Mouse (Mus musculus) spleen, adult 12 weeks (tissue): ENCODE results near the gene Tcf7.

Source experiments
- DNase-seq: peaks from one replicate; pipeline ENCODE4 v3.0.0; 2022; ENCODE audit warnings: low spot score

Tcf7 gene

DNA sequence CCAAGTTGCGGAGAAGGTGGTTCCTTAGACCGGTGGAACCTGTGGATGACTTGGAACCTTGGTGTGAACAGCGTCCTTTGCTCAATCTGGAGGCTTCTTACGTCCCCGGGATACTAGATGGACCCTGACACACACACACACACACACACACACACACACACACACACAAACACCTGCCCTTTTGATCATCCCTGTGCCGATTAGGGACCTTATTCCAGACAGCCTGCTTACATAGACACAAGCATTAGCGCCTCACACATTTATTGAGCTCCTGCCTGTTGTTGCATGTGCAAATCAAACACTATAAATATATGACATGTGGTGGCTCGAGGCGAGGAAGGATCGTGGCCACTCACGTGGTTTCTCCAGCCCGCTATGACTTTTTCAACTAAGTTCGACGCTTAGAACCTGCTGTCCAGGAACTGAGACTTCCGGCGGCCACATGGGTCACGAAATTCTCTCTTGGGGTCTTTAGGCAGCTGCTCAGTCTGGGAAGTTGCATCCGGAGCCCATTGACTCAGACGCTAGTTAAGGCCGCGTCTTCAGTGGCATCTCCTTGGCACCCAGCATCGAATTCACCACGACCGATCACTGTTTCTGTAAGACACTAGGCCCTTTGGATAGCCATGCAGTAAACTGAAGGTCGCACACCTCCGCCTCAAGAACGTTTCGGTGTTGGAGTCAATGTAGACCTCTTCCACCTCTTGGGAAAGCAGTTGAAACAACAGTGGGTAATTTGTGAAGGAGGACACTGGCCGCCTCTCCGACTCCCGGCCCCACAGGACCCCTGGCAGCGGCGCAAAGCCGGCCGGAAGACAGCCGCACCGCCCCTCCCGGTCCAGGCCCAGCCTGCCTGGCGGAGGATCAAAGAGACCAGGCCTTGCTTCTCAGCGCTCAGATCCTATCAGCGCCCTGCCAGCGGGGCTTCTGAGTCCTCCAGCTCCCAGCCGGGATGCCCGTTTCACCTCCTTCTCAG is 1.1 kb upstream of the Tcf7 start:
- DNase-seq: no peak

DNA sequence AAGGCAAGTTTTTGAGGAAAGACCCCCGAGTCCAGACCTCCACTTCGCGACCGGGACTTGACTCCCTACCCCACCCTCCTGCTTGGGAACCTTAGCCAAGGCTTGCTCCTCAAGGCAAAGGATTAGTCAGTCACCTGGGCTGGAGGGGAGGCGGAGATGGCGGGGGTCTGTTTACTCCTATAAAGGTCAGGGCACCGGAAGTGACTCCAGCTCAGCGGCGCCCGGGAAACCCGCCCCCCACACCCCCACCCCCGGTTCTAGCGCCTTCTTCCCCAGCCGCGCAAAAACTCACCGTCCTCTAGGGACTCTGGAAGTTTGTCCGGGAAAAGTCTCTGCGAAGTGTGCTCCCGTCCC is 417 bp downstream of the Tcf7 start:
- no peak for DNase-seq

DNA sequence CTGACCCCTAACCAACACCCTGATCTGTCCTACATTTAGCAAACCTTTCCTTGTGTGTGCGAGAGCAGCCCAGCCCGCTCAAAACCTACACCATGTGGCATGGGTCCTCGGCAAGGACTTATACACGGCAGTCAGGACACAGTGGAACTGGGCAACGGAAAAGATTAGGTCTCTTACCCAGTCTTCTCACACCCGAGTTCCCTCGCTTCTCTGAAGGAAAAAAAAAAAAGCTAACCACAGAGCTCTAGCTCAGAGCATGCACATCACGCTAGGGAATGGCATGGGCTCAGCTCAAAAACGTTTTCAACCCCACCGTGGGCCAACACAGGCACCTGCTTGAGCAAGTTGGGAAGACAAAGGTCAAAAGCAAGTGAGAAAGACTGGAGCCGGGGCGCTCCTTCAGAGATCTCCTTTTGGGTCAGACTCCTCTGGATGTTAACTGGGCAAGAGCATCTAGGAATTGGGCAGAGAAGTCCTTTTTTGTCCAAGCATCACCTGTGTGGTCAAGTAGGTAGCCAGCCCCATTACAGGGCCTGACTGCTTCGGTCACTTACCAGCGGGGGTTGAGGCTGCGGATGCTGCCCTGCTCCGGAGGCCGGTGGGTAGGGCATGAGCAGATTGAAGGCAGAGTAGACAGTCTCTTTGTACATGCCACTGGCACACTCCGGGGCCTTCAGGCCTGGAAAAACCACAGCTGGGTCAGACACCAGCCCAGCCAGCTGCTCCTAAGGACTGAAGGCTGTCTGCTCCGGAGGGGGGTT is 1.1 kb downstream of the Tcf7 start:
- DNase-seq: no peak

- DNase-seq: no peak
Observed at GRCm38 (mm10) chr11:52280566-52281455, 2.0 kb downstream of the Tcf7 start.

DNA sequence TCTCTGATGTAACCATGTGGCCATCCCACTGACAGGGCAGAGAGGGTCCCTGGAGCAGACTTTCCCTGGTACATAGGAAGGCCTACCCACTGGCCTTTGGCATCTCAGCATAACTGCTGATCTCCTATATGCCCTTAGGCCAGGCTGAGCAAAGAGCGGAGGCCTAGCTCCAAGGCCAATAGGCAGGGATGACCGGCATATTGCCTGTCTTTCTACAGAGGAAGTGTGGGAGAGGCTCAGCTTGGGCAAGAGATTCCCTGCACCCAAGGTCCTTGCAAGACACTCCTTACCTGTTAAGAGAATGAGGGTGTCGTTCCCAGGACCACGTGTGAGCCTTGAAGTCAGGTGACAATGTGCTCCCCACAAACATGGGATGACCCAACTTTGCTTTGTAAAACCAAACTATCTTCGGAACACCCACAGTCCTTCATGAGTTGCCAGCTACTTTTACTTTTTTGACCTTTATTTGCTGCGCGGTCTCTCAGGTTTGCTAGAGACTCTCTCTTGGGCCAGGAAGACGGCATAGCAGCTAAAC is 3.1 kb downstream of the Tcf7 start:
- no peak for DNase-seq

GRCm38 (mm10) chr11:52278991-52279390 is 3.8 kb downstream of the Tcf7 start:
- no peak for DNase-seq

- no peak for DNase-seq
Observed at GRCm38 (mm10) chr11:52278164-52278563, 4.7 kb downstream of the Tcf7 start.

DNA sequence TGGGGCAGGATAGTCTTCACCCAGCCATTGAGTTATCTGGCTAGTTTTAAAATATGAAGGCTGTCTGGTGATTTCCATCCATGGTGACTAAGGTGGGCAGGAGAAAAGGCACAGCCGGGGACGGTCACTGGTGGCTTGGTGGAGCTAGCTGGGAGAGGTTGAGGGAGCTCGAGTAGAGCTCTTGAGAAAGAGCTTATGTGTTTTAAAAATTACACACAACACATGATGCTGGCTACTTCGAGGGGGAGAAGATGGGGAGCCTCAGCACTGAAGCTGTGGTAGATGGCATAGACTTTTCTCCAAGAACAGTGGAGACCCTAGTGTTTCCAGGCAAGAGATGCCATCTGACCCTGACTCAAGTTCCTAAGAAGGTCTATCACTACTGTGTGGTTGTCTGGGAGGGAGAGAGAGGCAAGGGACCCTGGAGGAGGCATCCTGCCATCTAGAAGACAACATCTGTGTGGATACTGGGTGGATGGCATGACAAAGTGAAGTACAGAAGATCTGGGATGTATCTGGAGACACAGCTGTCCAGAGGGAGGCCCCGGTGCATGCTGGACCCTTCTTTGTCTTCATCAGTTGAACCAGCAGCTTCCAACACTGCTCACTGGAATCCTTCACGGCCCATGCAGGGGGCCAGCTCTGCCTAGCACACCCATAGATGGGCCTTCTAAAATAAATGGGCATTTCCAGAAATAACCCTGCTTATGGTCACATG is 5.2 kb downstream of the Tcf7 start:
- DNase-seq: no peak

GRCm38 (mm10) chr11:52276961-52277391 is 5.8 kb downstream of the Tcf7 start:
- no peak for DNase-seq

DNA sequence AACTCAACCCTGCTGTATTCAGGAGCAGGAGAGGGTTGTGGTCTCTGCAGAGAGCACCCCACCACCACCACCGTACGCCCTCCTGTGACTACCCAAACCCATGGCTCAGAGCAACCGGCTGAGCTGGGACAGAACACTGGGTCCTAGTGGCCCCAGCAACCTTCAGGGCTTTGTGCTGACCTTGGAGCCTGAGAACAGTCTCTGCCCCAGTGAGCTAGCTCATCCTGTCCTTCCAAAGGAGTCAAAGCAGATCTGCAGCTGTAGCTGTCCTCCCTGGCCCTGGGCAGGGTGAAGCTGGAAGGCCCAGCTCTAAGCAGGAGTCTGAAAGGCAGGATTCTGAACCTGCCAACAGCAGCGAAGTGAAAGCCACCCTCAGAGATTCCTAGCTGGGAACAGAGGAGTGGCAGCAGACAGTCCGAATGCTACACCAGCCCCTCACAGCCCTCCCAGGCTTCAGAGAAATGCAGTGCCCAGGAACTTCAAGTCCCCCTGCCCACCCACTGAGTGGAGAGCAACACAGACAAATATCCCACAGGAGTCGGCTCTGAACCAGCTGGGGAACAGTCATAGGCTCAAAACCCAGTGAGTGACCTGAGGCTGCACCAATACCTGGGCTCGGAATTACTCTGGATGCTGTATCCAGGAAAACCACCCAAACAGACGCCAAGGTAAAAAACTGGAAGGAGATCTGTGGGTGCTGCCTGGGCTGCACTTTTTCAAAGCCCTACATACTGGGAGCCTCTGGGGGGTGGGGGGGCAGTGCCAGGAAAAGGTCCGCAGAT is 6.8 kb downstream of the Tcf7 start:
- no peak for DNase-seq

DNA sequence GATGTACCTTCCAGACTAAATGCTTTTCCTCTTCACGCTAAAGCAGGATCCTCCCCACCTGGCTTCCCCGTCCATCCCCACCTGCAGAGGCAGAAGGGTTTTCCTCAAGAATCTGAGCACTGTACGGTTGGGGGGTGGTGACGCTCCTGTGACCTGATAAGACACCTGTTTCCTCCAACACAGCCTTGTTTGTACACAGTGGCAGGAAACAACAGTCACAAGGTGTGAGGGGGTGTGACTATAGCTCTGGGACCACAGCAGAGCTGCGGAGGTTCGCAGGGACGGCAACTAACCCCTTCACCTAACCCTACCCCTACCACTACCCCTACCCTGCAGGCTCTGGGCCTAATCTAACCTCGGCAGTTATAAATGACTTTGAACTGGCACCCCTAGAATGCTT is 7.4 kb downstream of the Tcf7 start:
- DNase-seq: no peak

- no peak for DNase-seq
Observed at GRCm38 (mm10) chr11:52274456-52275112, 8.2 kb downstream of the Tcf7 start.

DNA sequence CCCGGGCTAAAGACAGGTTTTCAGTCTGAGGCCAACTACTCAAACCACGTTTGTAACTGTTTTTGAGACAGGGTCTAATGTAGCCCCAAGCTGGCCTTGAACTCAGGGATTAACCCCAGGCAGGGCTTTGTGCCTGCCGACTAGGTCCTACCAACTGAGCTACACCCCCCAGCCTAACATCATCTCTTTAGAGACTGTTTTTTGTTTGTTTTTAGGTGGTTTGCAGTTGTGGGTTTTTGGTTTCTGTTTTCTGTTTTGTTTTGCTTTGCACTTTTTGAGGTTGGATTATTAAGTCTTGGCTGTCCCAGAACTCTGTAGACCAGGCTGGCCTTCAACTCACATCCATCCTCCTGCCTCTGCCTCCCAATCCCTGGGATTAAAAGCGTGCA is 8.9 kb downstream of the Tcf7 start:
- no peak for DNase-seq

DNA sequence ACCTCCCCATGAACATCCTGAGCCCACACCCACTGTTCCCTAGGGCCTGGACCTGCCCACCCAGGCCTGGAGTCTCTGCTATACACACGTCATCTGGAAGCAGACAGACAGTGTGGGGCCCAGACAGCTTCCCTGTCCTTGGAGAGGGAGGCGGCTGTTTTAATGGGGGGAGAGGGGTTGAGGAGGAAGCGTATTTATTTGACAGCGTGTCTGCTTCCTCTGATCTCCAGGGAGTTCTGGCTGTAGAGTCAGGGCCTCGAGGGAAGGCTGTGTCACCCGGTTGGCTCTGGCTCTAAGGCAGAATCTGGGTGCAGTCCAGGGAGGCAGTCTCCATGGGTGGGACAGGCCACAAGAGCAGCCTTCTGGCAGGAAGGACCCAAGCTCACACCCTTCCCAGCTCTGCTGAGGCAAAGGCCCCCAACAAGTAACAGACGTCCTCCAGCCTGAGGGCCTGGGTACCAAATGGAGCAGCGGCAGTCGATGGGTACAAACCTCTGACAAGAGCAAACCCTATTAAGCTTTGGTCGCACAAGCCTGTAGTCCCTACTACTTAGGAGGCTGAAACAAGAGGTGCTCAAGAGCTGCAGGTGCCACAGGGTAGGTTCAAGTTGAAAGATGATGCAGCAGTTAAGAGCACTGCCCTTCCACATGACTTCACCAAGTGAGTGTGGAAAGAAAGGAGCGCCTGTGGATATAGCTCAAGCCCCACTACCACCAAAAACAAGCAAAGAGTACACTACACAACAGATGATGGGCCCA is 9.5 kb downstream of the Tcf7 start:
- DNase-seq: no peak

GRCm38 (mm10) chr11:52272619-52273018 is 10.2 kb downstream of the Tcf7 start:
- DNase-seq: no peak

DNA sequence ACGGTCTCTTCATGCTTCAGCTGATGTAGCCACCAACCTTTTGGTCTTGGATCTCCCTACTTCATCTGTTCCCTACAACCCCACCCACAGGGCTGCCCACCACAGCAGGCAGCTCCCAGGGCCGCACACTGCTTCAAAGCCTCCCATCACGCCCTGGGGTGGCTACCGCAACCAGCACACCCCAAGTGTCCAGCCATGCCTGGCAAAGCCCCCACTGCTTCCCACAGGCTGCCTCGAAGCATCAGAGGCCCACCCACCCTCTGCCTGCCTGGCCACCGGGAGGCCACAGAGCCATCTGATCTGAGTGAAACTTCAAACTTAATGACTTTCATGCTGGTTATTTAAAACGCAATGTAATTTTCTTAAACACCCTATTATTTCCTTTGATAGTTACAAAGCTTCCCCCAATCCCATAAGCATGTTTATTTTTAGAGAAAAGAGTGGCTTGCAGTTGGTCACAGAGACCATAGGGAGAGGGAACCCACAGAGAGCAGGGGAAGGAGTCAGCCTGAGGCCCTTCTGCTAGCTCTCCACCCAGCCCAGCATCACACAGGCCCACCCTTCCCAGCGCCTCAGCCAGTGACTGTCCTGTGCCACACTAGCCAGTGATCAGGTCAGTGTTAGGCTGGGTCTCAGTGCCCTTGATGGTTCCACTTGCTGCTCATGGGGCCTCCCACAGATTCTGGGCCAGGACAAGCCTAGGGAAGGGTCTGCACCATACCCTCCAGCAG is 10.9 kb downstream of the Tcf7 start:
- no peak for DNase-seq

GRCm38 (mm10) chr11:52269841-52270240 is 13.0 kb downstream of the Tcf7 start:
- DNase-seq: no peak

DNA sequence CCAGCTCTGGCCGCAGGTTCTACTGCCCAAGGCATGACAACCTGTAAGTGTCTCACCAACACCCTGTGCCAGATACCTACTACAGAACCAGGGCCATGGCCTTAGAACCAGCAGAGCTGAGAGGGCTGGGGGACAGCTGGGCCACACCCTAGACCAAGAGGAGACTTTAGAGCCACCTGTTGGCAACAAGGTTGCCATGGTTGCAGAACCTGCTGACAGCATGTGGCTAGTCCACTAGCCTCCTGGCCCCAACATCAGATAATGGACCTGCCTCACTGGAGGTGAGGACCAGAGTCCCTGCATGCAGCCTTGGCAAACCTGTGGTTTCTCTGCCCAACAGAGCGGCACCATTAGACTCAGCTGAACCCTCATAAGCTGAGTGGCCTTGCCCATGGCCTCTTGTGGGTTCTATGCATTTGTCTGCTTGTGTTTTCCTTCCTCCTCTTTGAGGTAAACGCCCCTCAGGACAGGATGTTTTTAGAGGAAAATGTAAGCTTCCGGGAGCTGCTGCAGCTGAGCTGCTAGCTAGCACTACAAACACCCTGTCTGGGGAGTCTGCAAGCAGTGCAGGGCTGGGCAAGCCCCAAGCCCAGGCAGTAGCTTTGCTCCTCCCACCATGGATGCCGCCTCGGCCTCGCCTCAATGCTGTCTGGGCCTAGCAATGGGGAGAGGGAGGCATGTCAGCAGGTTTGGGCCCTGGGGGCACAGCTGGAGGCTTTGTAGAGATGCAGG is 14.5 kb downstream of the Tcf7 start:
- DNase-seq: no peak
